Mouse (Mus musculus) neural tube, embryonic 12.5 days (tissue): ENCODE results near the gene Angel2. TPM values are rescaled to one million over a fixed set of nuclear protein-coding genes. Genes with fewer than 3 reads are reported as not detected.

ENCODE experiments used
- polyA plus RNA-seq: library from polyadenylated mRNA; unstranded; fragments of >200 nt; fragmentation: Nextera tagmentation; extraction: Ambion mirVana; gene quantifications from 2 replicates; pipeline ENCODE4 v1.2.1, GENCODE M21; 2016

Gene Angel2
- polyA plus RNA-seq, 1 experiment from 2014 or later, result 65.3 TPM

Other genes with a start within 250 kb of the Angel2 start
- gene Rps6kc1, start 13.3 kb upstream of the Angel2 start, polyA plus RNA-seq, result 24.7 and 26.4 TPM in 2 replicates
- gene Vash2, start 54.2 kb downstream of the Angel2 start, polyA plus RNA-seq, result 82.5 and 82.9 TPM in 2 replicates
- gene Flvcr1, start 101.0 kb downstream of the Angel2 start, polyA plus RNA-seq, result 8.4 and 9.6 TPM in 2 replicates
- 0.53 TPM in 1 of 2 replicates, not detected in the other for gene Spata45, start 111.5 kb downstream of the Angel2 start, polyA plus RNA-seq
- 13.8 and 14.8 TPM in 2 replicates for gene Tatdn3, start 137.8 kb downstream of the Angel2 start, polyA plus RNA-seq
- 14.5 and 15.2 TPM in 2 replicates for gene Nsl1, start 137.9 kb downstream of the Angel2 start, polyA plus RNA-seq
- gene Batf3, start 172.7 kb downstream of the Angel2 start, polyA plus RNA-seq, result 2.8 and 4.2 TPM in 2 replicates
- not detected in 2 replicates for gene Fam71a, start 239.7 kb downstream of the Angel2 start, polyA plus RNA-seq